Mouse (Mus musculus) thymus, adult 2 months (tissue): ENCODE measurements at regions not wholly inside any gene's neighbourhood (a gene's known extent, or its start where the extent isn't known, plus 50 kb on each side); places are given as distances from the start of the nearest gene placed in this dataset.

Experiments used
- DNase-seq: peaks from one replicate; pipeline ENCODE4 v3.0.0; 2021
- H3K27ac ChIP-seq: fragments of 200-500 bp; 2 replicates; pipeline ENCODE4 v1.5.1; 2012; ENCODE audit warnings: low read length, control low read depth; ENCODE audit not compliant: control insufficient read depth, insufficient read depth
- H3K27me3 ChIP-seq: fragments of 200-500 bp; 2 replicates; pipeline ENCODE4 v1.6.1; 2012; ENCODE audit warnings: mild to moderate bottlenecking, low read length, moderate library complexity, mixed read lengths; ENCODE audit not compliant: control insufficient read depth, insufficient read depth
- H3K36me3 ChIP-seq: fragments of 200-500 bp; 2 replicates; pipeline ENCODE4 v1.6.1; 2012; ENCODE audit warnings: mild to moderate bottlenecking, low read length, moderate library complexity; ENCODE audit not compliant: control insufficient read depth, insufficient read depth
- H3K4me1 ChIP-seq: fragments of 200-500 bp; replicated peaks from 2 replicates; pipeline ENCODE4 v1.6.1; 2012; ENCODE audit warnings: low read length; ENCODE audit not compliant: control insufficient read depth, insufficient read depth
- H3K4me3 ChIP-seq: fragments of 200-500 bp; 2 replicates; pipeline ENCODE4 v1.5.1; 2012; ENCODE audit warnings: mild to moderate bottlenecking, low read length, control low read depth, moderate library complexity; ENCODE audit not compliant: control insufficient read depth, insufficient read depth
- CTCF ChIP-seq: fragments of 200-500 bp; IDR thresholded peaks from 2 replicates; pipeline ENCODE4 v1.5.1; 2012; ENCODE audit warnings: mild to moderate bottlenecking, control low read depth, low read length, moderate library complexity, borderline replicate concordance; ENCODE audit not compliant: control insufficient read depth, poor library complexity, insufficient read depth; ENCODE audit errors: extremely low read depth
- POLR2A ChIP-seq: fragments of 200-500 bp; IDR thresholded peaks from 2 replicates; pipeline ENCODE4 v1.6.1; 2012; ENCODE audit warnings: mild to moderate bottlenecking, low read length, control low read depth, moderate library complexity; ENCODE audit not compliant: control insufficient read depth, poor library complexity, insufficient read depth; ENCODE audit errors: extremely low read depth
- WGBS: fragments of 180-500 bp; shearing (Covaris S2); methylation state at CpG from one replicate; pipeline ENCODE4 v1.1.7; 2018; 5-methylcytosine and 5-hydroxymethylcytosine counted together

DNA sequence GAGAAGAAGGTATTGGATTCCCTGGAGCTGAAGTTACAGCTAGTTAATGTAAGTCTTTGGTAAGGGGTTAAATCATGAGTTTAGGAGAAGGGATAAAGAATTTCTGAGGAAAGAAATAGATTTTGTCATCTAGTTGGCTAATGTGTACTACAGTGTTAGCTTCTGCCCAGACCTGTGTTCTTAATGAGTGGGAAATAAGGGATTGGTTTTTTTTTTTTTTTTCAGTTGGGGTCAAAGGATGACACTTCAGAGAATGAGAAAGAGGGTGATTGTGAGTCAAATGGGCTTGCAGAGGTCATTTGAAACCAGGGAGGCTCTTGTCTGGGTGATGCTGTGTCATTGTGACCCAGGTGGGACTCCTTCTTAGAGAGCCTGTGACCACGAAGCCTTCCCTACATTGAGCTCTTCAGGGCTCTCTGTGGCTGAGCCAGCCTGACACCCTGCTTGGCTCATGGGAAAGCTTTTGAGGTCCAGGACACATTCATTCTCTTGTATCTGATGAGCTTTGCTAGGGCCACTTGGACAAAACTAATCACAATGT, 246.1 kb downstream of the Rplp1 start:
- Histone ChIP-seq H3K36me3 (no peaks in the 10 kb centered on the region), H3K27ac (peak overlapping the region; percentile 31; the same call in 1 of the 2 replicates), H3K27me3 (no peaks in the 10 kb centered on the region), H3K4me1 (peaks cover 54% of the 10 kb centered on the region), H3K4me3 (no peak overlapping the region)
- DNase-seq: no peak
- TF ChIP-seq POLR2A (no peak), CTCF (no peak)
- WGBS: 26% methylated on average over 1 of the region's 1 CpGs

- no peak overlapping the region for H3K27ac ChIP-seq
- H3K27me3 ChIP-seq: no peaks in the 10 kb centered on the region
- DNase-seq: no peak
- 51% methylated on average over 4 of the region's 4 CpGs for WGBS
- peaks cover 57% of the 10 kb centered on the region for H3K4me1 ChIP-seq
- no peaks in the 10 kb centered on the region for H3K36me3 ChIP-seq
- no peak overlapping the region for H3K4me3 ChIP-seq
- TF ChIP-seq POLR2A (no peak), CTCF (no peak)
Observed at GRCm38 (mm10) chr9:61667453-61668074, 246.8 kb downstream of the Rplp1 start.

- 81% methylated on average over 3 of the region's 3 CpGs for WGBS
- Histone ChIP-seq H3K4me3 (no peak overlapping the region), H3K27me3 (no peaks in the 10 kb centered on the region), H3K27ac (no peak overlapping the region), H3K4me1 (peaks cover 60% of the 10 kb centered on the region), H3K36me3 (no peaks in the 10 kb centered on the region)
- DNase-seq: no peak
- TF ChIP-seq POLR2A: no peak
- no peak for TF ChIP-seq CTCF
Observed at GRCm38 (mm10) chr9:61666761-61667332, 247.5 kb downstream of the Rplp1 start.

GRCm38 (mm10) chr9:61666118-61666517, 248.2 kb downstream of the Rplp1 start:
- 4% methylated on average over 6 of the region's 6 CpGs for WGBS
- no peak overlapping the region for H3K27ac ChIP-seq
- H3K4me1 ChIP-seq: peaks cover 61% of the 10 kb centered on the region
- no peaks in the 10 kb centered on the region for H3K27me3 ChIP-seq
- no peak for DNase-seq
- no peak overlapping the region for H3K4me3 ChIP-seq
- TF ChIP-seq CTCF: no peak
- TF ChIP-seq POLR2A: no peak
- H3K36me3 ChIP-seq: no peaks in the 10 kb centered on the region

DNA sequence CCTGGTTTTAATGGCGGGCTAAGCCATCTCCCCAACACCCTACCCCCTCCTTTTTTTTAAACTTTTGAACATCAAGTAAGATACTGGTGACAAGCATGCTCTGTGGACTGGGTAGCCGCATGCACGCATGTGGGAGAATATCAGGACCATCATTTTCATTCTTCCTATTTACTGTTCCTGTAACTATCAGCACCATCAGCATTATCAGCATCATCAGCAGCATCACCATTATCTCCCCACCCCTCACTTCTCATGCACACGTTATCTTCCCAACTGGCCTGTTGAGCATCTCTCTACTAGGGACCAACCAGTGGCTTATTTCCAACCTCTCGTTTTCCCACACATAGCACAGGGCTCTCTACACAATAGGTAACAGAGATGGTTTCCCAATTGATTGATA, 249.1 kb downstream of the Rplp1 start:
- H3K4me1 ChIP-seq: peaks cover 52% of the 10 kb centered on the region
- 92% methylated on average over 5 of the region's 5 CpGs for WGBS

DNA sequence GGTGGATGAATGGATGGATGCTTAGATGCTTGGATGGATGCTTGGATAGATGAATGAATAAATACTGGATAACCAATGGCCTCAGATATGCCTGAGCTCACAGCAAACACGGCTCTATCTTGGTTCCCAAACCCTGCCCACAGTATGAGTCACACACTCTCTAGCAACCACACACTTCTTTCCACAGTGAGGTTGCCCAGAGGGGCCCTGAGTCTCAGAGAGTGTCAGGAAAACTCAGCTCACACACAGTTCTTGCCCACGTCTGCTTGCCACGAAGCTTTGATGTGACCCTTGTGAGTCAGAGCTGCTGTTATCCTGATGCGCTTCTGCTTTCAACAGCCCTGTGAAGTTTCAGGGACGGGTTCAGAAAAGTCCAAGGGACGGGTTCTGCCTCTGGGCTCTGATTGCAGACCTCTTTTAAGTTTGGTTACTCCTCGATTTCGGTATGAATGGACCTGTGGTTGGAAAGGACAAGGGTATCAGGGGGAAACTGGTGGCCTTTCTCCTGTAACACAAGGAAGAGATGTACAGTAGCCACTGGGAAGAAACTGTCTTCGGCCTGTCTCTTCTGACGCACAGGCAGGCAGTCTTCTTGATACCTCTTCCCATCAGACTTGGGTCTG, 250.2 kb downstream of the Rplp1 start:
- H3K4me3 ChIP-seq: no peak overlapping the region
- WGBS: 72% methylated on average over 10 of the region's 10 CpGs
- TF ChIP-seq CTCF (no peak), POLR2A (no peak)
- no peak for DNase-seq
- H3K27me3 ChIP-seq: no peaks in the 10 kb centered on the region
- no peaks in the 10 kb centered on the region for H3K36me3 ChIP-seq
- no peak overlapping the region for H3K27ac ChIP-seq
- H3K4me1 ChIP-seq: peaks cover 41% of the 10 kb centered on the region

More for the DNA sequence above, 249.1 kb downstream of the Rplp1 start:
- Histone ChIP-seq H3K4me3 (no peak overlapping the region), H3K27me3 (no peaks in the 10 kb centered on the region), H3K36me3 (no peaks in the 10 kb centered on the region), H3K27ac (no peak overlapping the region)
- TF ChIP-seq POLR2A: no peak
- TF ChIP-seq CTCF: no peak
- DNase-seq: no peak
